Mouse (Mus musculus) brain, embryonic 14.5 days (tissue): ENCODE measurements around the gene Rbmy. TPM values are rescaled to one million over a fixed set of nuclear protein-coding genes. Genes with fewer than 3 reads are reported as not detected.
"Not testable (repeated sequence)": the region's sequence is repeated elsewhere in the genome, so short reads cannot be mapped to it uniquely, and the experiment has no call there.

Source experiments
- DNase-seq: peaks from one replicate; pipeline ENCODE4 v3.0.0-alpha.2; 2011; ENCODE audit warnings: low read depth
- polyA plus RNA-seq: library from polyadenylated mRNA; depleted of rRNA; stranded (reverse); fragments of >200 nt; gene quantifications from 2 replicates; pipeline ENCODE4 v1.2.3, GENCODE M21; 2012; rRNA removed

The Rbmy gene
- polyA plus RNA-seq: not detected in 2 replicates

DNA sequence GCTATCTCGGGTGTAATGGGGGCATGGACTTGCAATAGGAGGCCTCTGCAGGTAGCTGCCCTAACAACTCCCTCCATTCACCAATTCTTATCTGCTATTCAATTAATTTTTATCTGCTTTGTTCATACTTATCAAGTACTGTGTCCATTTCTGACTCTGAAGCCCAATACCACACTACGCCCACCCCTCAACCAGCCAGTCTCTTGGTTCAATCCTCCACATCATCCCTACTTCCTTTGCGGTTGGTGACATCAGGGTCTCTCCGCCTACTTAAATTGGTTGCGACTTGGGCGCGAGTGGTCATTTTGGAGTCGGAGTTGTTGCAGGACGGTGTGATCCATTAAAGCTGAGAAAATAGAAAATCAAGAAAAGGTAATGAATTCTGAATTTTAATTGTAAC, at the start of gene Rbmy, which contains the start of gene Gm10256:
Gene Rbmy (plus strand): TSS at position 301 of the 400 bp plus-strand sequence.
Gene Gm10256 (plus strand): TSS at position 320 of the 400 bp plus-strand sequence.
- not testable (repeated sequence) for DNase-seq

DNA sequence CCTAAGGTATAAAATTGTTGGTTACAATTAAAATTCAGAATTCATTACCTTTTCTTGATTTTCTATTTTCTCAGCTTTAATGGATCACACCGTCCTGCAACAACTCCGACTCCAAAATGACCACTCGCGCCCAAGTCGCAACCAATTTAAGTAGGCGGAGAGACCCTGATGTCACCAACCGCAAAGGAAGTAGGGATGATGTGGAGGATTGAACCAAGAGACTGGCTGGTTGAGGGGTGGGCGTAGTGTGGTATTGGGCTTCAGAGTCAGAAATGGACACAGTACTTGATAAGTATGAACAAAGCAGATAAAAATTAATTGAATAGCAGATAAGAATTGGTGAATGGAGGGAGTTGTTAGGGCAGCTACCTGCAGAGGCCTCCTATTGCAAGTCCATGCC, 34.4 kb upstream of the Rbmy start, which contains the start of gene Gm4064:
Gene Gm4064 (minus strand): TSS at position 101 of the 400 bp plus-strand sequence.
- not testable (repeated sequence) for DNase-seq

Other genes starting within 250 kb of the Rbmy start
- not detected in 2 replicates for gene H2al2c, start 231.6 kb upstream of the Rbmy start, polyA plus RNA-seq
- gene Sry, start 167.0 kb upstream of the Rbmy start, polyA plus RNA-seq: not detected in 2 replicates
- gene H2al2b, start 110.0 kb upstream of the Rbmy start, polyA plus RNA-seq: not detected in 2 replicates
- gene Gm4064, start 34.5 kb upstream of the Rbmy start, polyA plus RNA-seq: not detected in 2 replicates
- not detected in 2 replicates for gene Gm10256, start within 50 bp of the Rbmy start, polyA plus RNA-seq
- gene Gm10352, start 70.3 kb downstream of the Rbmy start, polyA plus RNA-seq: 0.06 TPM in 1 of 2 replicates, not detected in the other
- not detected in 2 replicates for gene Gm29289, start 101.9 kb downstream of the Rbmy start, polyA plus RNA-seq